Mouse (Mus musculus): Measurements from ENCODE around the gene Hddc3.
A peak's percentile ranks its signal among the peaks of the same experiment; 100 is the strongest.
"Not testable (repeated sequence)": the region's sequence is repeated elsewhere in the genome, so short reads cannot be mapped to it uniquely, and the experiment has no call there.

The Hddc3 gene

GRCm38 (mm10) chr7:80370649-80371040, 27.7 kb downstream of the Hddc3 start:
- peak; percentile 68 for DNase-seq (ENCODE audit: low spot score)

DNA sequence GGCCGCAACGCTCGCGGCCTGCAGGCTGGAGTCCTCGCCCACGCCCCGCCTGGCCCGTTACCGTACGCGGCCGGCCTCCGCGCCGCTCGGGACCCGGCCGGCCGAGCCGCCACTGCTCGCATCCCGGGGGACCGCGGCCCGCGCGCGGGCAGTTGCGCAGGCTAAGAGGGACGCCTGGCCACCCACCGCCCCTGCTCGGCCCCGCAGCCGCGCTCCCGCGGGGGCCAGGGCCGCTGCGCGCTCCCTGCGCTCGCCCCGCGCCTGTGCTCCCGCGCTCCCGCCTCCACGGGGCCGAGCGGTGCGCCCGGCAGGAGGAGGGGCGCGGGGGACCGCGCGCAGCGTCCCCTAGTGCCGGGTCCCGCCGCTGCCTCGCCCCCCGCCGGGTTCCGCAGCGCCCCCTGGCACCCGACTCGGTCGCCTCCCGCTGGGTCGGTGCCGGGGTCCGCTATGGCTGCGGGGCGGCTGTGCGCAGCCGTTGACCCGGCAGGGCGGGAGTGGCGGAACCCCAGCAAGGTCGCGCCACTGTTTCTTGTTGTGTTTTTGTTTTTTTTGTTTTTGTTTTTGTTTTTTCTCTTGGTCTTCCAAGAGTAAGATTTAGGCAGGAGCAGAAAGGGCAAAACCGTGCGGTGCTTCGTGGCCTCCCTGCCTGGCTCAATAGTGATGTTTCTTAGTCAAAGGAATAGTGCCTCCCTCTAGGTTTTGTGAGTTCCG, 28.3 kb downstream of the Hddc3 start, which contains the start of gene Man2a2:
Gene Man2a2, minus strand, starts transcription at position 335 of the 711 bp plus-strand sequence.
- DNase-seq (ENCODE audit: low spot score): peak; percentile 41

- DNase-seq (ENCODE audit: low spot score): no peak
Observed at GRCm38 (mm10) chr7:80372166-80372565, 29.3 kb downstream of the Hddc3 start.

DNA sequence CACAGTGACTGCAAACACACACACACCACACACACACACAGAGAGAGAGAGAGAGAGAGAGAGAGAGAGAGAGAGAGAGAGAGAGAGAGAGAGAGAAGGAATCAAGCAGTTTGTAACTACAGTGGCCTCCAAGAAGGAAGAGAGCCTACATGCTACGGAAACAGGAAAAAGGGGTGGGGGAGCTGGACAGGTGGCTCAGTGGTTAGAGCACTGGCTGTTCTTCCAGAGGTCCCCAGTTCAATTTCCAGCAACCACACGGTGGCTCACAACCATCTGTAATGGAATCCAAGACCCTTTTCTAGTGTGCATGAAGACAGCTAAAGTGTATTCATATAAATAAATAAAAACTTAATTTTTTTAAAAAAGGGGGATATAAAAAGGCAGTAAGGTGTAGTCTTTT, 29.8 kb downstream of the Hddc3 start:
- no peak for DNase-seq (ENCODE audit: low spot score)

- no peak for DNase-seq (ENCODE audit: low spot score)
Observed at GRCm38 (mm10) chr7:80373352-80373751, 30.4 kb downstream of the Hddc3 start.

DNA sequence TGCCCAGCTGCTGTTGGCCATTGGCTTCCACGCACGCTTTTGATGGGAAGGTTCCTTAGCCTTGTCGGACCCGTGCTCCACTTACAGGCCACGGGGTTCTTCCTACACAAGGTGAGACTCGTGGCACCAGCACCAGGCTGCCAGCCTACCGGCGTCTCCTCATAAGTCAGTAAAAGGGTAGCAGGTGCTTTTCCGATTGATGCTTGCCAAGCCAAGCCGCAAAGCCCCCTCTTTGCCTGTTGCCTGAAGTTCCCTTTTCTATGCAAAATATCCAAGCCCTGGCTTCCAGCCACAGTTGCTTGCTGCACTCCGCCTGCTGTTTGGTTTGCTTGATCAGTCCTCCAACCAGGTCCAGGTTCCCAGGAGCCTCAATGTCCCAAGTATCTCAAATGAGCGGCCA, 30.9 kb downstream of the Hddc3 start:
- DNase-seq (ENCODE audit: low spot score): no peak

DNA sequence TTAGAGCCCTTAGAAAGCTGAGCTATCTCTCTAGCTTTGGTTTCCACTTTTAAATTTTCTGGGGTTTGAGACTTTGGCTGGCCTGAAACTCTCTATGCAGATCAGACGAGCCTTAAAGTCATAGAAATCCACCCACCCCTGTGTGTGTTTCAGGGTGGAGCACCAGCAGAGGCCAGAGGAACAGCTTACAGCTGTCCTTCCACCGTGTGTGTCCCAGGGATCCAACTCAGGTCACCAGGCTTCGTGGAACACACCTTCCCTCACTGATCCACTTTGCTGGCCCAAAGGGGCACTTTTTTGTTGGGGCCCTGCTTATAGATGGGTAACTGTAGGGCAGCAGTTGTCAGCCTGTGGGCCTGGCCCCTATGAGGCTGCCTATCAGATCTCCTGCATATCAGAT, 31.4 kb downstream of the Hddc3 start:
- no peak for DNase-seq (ENCODE audit: low spot score)

DNA sequence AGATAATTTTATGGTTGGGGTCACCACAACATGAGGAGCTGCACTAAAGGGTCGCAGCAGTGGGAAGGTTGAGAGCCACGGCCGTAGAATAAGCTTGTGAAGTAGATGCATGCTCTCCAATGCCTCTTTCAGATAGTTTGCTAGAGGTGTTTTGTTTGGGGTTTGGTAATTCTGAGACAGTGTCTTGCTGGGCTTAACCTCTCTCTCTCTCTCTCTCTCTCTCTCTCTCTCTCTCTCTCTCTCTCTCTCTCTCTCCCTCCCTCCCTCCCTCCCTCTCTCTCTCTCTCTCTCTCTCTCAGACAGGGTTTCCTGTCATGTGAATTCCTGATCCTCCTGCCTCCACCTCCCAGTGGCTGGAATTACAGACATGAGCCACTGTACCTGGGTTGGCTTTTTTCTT, 31.8 kb downstream of the Hddc3 start:
- DNase-seq (ENCODE audit: low spot score): no peak

DNA sequence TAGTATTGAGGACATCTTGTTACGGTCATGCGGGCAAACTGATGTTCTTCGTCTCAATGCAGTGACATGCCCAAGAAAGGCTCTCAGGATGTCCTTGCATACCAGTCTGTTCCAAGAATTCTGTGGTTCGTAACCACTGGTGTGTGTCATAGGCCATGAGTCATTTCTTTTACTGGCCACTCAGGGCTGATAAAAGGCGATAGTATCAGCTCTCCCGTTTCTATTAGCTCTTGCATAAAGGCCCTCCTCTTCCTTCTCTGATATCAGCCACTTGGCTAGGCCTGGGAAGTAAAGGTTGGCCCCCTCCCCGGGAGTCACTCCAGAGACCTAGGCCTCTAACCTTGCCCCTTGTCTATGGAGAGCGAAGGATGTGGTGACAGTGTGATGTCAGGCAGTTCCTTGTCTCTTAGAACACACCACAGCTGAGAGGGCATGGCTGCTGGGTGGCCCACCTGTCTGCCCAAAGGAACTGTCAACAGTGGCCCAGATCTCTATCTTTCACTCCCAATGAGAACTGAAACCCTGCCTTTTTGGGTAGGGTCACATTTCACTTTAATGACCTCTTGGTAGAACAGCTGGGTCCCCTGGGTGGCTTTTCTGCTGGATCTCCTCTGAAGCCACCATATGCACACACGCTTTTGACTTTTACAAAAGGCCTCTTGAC, 32.6 kb downstream of the Hddc3 start:
- DNase-seq (ENCODE audit: low spot score): no peak

DNA sequence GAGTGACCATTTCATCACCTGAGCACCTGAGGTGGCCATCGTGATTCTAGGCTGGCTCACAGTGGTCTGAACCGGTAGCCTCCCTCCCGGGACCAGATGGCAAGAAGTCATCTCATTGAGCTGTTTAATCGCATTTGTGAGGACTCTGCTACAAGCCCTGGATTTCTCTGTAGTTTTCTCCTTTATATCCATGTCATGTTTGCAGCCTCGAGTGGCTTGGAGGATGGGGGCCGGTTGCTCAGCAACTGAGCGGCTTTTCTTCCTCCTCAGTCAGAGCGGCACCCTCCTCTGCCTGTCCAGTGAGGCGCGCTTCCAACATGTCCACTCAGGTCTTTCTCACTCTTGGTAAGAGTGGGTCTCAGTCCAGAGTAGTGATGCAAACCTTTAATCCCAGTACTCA, 33.3 kb downstream of the Hddc3 start:
- no peak for DNase-seq (ENCODE audit: low spot score)

DNA sequence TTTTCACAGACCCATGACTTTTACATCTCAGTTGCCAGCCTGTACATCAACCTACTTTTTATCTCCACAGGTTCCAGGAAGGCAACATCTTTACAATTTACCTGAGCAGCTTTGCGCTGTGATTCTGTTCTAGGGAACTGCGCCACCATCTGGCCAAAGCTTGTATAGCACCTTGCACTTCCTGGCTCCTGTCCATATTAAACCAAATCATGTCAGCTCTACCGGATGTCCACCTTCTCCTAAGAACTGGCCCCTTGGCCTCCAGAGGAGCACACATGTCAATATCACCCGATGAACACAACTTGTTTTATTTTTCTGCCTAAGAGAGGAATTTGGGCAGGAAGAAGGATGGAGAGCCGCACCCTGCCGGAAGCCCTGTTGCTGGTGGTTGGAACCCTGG, 34.6 kb downstream of the Hddc3 start:
- DNase-seq (ENCODE audit: low spot score): peak; percentile 27

GRCm38 (mm10) chr7:80379531-80379930, 36.6 kb downstream of the Hddc3 start:
- DNase-seq (ENCODE audit: low spot score): no peak

GRCm38 (mm10) chr7:80382919-80383318, 40.0 kb downstream of the Hddc3 start:
- DNase-seq (ENCODE audit: low spot score): no peak

- DNase-seq (ENCODE audit: low spot score): peak; percentile 80
Observed at GRCm38 (mm10) chr7:80386235-80386930, 43.5 kb downstream of the Hddc3 start.

GRCm38 (mm10) chr7:80387033-80387632, 44.2 kb downstream of the Hddc3 start:
- DNase-seq (ENCODE audit: low spot score): peak; percentile 7

GRCm38 (mm10) chr7:80387633-80388543, 45.0 kb downstream of the Hddc3 start, which contains the start of gene Fes:
Fes (minus strand) TSS chr7:80387946.
- peak; percentile 33 for DNase-seq (ENCODE audit: low spot score)

GRCm38 (mm10) chr7:80392119-80392518, 49.2 kb downstream of the Hddc3 start:
- DNase-seq (ENCODE audit: low spot score): no peak

DNA sequence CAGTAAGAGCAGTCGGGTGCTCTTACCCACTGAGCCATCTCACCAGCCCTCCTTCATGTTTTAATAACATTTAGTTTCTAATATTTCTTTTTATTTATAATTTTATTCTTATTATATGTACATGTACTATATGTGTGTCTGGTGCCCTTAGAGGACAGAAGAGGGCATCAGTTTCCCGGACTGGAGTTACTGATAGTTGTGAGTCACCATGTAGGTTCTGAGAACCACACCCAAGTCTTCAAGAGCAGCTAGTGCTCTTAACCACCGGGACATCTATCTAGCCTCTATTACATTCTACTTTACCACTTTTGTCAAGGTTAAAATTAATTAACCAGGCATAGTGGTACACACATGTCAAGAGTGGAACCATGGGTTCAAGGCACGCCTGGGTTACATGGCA, 51.7 kb downstream of the Hddc3 start:
- DNase-seq (ENCODE audit: low spot score): no peak

GRCm38 (mm10) chr7:80396427-80396826, 53.5 kb downstream of the Hddc3 start:
- DNase-seq (ENCODE audit: low spot score): not testable (repeated sequence)

- no peak for DNase-seq (ENCODE audit: low spot score)
Observed at GRCm38 (mm10) chr7:80397986-80398385, 55.1 kb downstream of the Hddc3 start.

DNA sequence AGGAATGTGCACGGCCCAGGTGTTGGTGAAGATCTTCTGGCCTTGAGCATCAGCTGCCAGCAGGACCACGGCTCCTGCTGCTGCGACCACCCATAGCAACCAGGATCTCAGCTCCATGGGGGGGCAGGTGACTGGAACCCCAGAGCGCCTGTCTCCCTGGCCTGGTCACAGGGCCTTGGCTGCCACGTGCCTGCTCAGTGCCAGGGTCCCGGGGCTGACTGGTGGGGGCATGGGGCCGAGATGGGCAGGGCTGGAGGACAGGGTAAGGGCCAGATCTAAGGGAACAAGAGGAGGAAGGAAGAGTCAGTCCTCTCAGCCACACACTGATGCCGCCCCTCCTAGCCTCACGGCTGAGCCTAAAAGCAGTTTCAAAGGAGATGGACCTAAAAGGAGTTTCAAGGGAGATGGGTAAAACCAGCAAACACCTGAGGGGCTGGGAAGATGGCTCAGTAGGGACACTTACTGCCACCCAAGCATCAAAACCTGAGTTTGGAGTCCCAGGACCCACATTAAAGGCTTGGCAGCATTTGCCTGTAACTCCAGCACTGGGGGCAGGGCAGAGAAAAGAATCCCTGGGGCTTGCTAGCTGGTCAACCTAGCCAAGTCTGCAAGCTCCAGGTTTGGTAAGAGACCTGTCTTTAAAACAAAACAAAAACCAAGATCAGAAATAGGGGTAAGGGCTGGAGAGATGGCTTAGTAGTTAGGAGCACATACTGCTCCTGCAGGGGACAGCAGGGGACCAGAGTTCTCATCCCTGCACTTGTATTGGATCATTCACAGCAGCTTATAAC, 55.9 kb downstream of the Hddc3 start:
- no peak for DNase-seq (ENCODE audit: low spot score)
